Mouse (Mus musculus) G1E (cell line): ENCODE results near the gene Cby3.

Experiments used
- GATA1 ChIP-seq: IDR thresholded peaks from 2 replicates; pipeline ENCODE4 v1.6.1; 2012; ENCODE audit warnings: borderline replicate concordance, low read length, inconsistent platforms, mixed read lengths
- POLR2AphosphoS5 ChIP-seq: IDR thresholded peaks from 2 replicates; pipeline ENCODE4 v1.6.1; 2012; ENCODE audit warnings: low read depth, low read length, inconsistent platforms; ENCODE audit not compliant: insufficient replicate concordance

- TF ChIP-seq POLR2AphosphoS5 = no peak
- no peak for TF ChIP-seq GATA1
Measured at GRCm38 (mm10) chr11:50364548-50364947, 10.3 kb downstream of the Cby3 start.
